Mouse (Mus musculus): ENCODE data around the gene Sel1l3. TPM values are rescaled to one million over a fixed set of nuclear protein-coding genes. Genes with fewer than 3 reads are reported as not detected.

Gene Sel1l3
- polyA plus RNA-seq, 1 experiment from 2014 or later, result 4.0 TPM

DNA sequence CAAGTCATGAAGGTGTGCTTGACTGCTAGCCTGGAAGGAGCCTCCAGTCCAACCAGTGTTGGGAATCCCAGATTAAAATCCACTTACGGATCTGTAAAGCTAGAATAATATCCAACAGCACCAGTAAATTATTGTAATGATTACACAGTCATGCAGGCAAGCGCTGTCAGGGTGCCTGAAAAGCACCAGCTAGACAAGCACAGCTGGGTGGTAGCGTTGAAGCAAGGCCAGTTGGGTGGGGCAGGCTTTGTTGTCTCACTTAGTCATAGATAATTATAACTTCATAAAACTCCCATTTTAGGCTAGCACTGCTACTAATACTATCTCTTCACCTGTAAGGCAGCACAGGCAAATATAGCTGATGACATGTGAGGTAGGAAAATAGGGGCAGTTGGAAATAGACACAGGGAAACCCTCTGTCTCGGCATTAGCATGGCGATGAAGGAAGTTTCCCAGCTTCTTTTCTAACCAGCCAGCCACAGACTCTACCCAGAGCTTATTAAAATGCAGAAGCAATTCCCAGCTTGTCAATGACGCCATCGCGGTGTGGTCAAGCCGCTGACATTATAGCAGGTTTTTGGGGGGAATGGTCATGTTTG lies 152.1 kb downstream of the Sel1l3 start:
- no peaks in the 10 kb centered on the region for H3K4me1 ChIP-seq
- ATAC-seq (ENCODE audit: insufficient number of reproducible peaks, low FRiP score, low TSS enrichment, low read depth), result no peak
- H3K36me3 ChIP-seq, result no peaks in the 10 kb centered on the region
- H3K4me3 ChIP-seq (replicated peaks), result no peak overlapping the region
- H3K4me2 ChIP-seq (replicated peaks), result no peak overlapping the region
- H3K27ac ChIP-seq (replicated peaks), result no peak overlapping the region
- 89% methylated on average over 9 of the region's 9 CpGs for whole genome bisulfite sequencing
- no peaks in the 10 kb centered on the region for H3K9me3 ChIP-seq (replicated peaks)
- no peaks in the 10 kb centered on the region for H3K27me3 ChIP-seq
- no peak overlapping the region for H3K9ac ChIP-seq

Other genes with a start within 250 kb of the Sel1l3 start
- gene Slc34a2, start 175.8 kb downstream of the Sel1l3 start, polyA plus RNA-seq (2015; fragmentation: Nextera tagmentation; extraction: Ambion mirVana), result 1.4 and 1.6 TPM in 2 replicates
- gene Smim20, start 53.2 kb upstream of the Sel1l3 start, polyA plus RNA-seq (2015; fragmentation: Nextera tagmentation; extraction: Ambion mirVana), result 84.1 and 86.9 TPM in 2 replicates